Comparison of ENCODE assay signal across 9 mouse cellular contexts in the genomic region with DNA sequence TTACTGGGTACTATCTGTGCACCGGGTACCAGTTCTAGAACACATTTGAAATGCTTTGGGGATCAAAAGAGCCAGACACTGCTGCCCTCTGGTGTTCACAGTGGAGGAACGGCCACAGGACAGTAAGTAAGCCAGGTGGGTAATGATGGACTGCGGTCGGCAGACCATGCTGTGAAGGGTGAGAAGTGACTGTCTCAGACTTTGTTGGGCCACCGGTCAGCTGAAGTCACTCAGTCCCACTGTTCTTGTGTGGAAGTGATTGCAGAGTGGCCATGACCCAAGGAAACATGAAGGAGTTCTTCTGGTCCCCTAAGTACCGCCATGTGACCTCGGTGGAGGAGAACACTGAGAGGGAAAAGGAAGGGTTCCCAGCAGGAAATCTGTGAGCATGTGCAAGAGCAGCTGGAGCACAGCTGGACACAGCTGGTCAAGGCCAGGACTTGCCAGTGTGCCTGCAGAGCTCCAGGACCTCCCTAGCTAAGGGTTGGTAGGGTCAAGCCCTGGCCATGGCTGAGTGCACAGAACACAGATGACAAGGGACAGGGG.
A peak's percentile ranks its signal among the peaks of the same experiment; 100 is the strongest.
DNase-seq lines count a peak whose midpoint lies in the region; ATAC-seq and TF ChIP-seq lines count a peak whose summit lies in the region.
"Had no signal": no experiment of that assay in that cellular context is flagged by ENCODE, and none has a peak within 500 bp of the region (broad histone marks: within the 10 kb centered on the region; RNA-seq: fewer than 3 reads in every experiment).

No protein-coding gene starts in this region.

- 46% methylated on average over 7 of the region's 7 CpGs for WGBS in midbrain, embryonic 10.5 days
- WGBS in midbrain, embryonic 15.5 days = 37% methylated on average over 7 of the region's 7 CpGs
- 36% methylated on average over 7 of the region's 7 CpGs for WGBS in embryonic facial prominence, embryonic 11.5 days
- 38% methylated on average over 7 of the region's 7 CpGs for WGBS in intestine, postnatal 0 days
- 25% methylated on average over 7 of the region's 7 CpGs for WGBS in limb, embryonic 13.5 days

- H3K27me3 ChIP-seq in midbrain, embryonic 10.5 days (ENCODE audit: low read depth, poor library complexity, severe bottlenecking) = peaks cover 21% of the 10 kb centered on the region; the same call in 1 of the 2 replicates
- no peaks in the 10 kb centered on the region for H3K27me3 ChIP-seq in midbrain, embryonic 15.5 days (replicated peaks)
- H3K27me3 ChIP-seq in embryonic facial prominence, embryonic 11.5 days (ENCODE audit: control insufficient read depth, insufficient read depth, low read length) = no peaks in the 10 kb centered on the region
- H3K27me3 ChIP-seq in intestine, postnatal 0 days (replicated peaks; ENCODE audit: control insufficient read depth, insufficient read depth, low read length) = no peaks in the 10 kb centered on the region
- peaks cover 60% of the 10 kb centered on the region for H3K27me3 ChIP-seq in limb, embryonic 13.5 days

- no peak overlapping the region for H3K9ac ChIP-seq in midbrain, embryonic 15.5 days
- H3K9ac ChIP-seq in embryonic facial prominence, embryonic 11.5 days (replicated peaks; ENCODE audit: low read length) = no peak overlapping the region
- no peak overlapping the region for H3K9ac ChIP-seq in intestine, postnatal 0 days (ENCODE audit: low read depth, low read length)
- H3K9ac ChIP-seq in limb, embryonic 13.5 days = no peak overlapping the region
- H3K9ac ChIP-seq: liver, embryonic 15.5 days had no signal

- no peak overlapping the region for H3K4me3 ChIP-seq in midbrain, embryonic 10.5 days
- H3K4me3 ChIP-seq in midbrain, embryonic 15.5 days = no peak overlapping the region
- no peak overlapping the region for H3K4me3 ChIP-seq in embryonic facial prominence, embryonic 11.5 days (ENCODE audit: low read depth, low read length)
- no peak overlapping the region for H3K4me3 ChIP-seq in intestine, postnatal 0 days (ENCODE audit: low read depth, low read length)
- no peak overlapping the region for H3K4me3 ChIP-seq in limb, embryonic 13.5 days
- H3K4me3 ChIP-seq: liver, embryonic 15.5 days had no signal

- no peak overlapping the region for H3K4me2 ChIP-seq in midbrain, embryonic 15.5 days
- no peak overlapping the region for H3K4me2 ChIP-seq in embryonic facial prominence, embryonic 11.5 days (ENCODE audit: low read depth, low read length)
- H3K4me2 ChIP-seq in intestine, postnatal 0 days (replicated peaks; ENCODE audit: low read depth) = no peak overlapping the region
- no peak overlapping the region for H3K4me2 ChIP-seq in limb, embryonic 13.5 days (replicated peaks)
- H3K4me2 ChIP-seq: liver, embryonic 15.5 days had no signal

- no peak overlapping the region for H3K27ac ChIP-seq in midbrain, embryonic 10.5 days (replicated peaks)
- no peak overlapping the region for H3K27ac ChIP-seq in midbrain, embryonic 15.5 days
- H3K27ac ChIP-seq in embryonic facial prominence, embryonic 11.5 days (replicated peaks; ENCODE audit: low read depth, low read length) = no peak overlapping the region
- no peak overlapping the region for H3K27ac ChIP-seq in intestine, postnatal 0 days (ENCODE audit: low read depth, low read length)
- H3K27ac ChIP-seq in limb, embryonic 13.5 days = no peak overlapping the region
- H3K27ac ChIP-seq: liver, embryonic 15.5 days had no signal

- H3K9me3 ChIP-seq in midbrain, embryonic 10.5 days (replicated peaks) = no peaks in the 10 kb centered on the region
- H3K9me3 ChIP-seq in midbrain, embryonic 15.5 days = no peaks in the 10 kb centered on the region
- no peaks in the 10 kb centered on the region for H3K9me3 ChIP-seq in embryonic facial prominence, embryonic 11.5 days (replicated peaks; ENCODE audit: control insufficient read depth, low read length)
- H3K9me3 ChIP-seq in intestine, postnatal 0 days (ENCODE audit: control insufficient read depth) = no peaks in the 10 kb centered on the region
- no peaks in the 10 kb centered on the region for H3K9me3 ChIP-seq in limb, embryonic 13.5 days
- H3K9me3 ChIP-seq: liver, embryonic 15.5 days had no signal

- peak; percentile 80 for TF ChIP-seq CTCF in intestine, postnatal 0 days (IDR thresholded peaks at IDR 0.05; ENCODE audit: low read depth)

- no peak for ATAC-seq in midbrain, embryonic 15.5 days (replicated peaks)
- 0 out of 2 replicates have a peak, but pooled peaks have one; percentile 31 for ATAC-seq in embryonic facial prominence, embryonic 11.5 days (replicated peaks; ENCODE audit: insufficient number of reproducible peaks, low FRiP score, low TSS enrichment, low read depth)
- ATAC-seq in intestine, postnatal 0 days = no peak
- peak; percentile 42 for ATAC-seq in limb, embryonic 13.5 days (ENCODE audit: low FRiP score, low read depth)

- no peaks in the 10 kb centered on the region for H3K36me3 ChIP-seq in midbrain, embryonic 10.5 days
- H3K36me3 ChIP-seq in midbrain, embryonic 15.5 days (replicated peaks) = no peaks in the 10 kb centered on the region
- no peaks in the 10 kb centered on the region for H3K36me3 ChIP-seq in embryonic facial prominence, embryonic 11.5 days (replicated peaks; ENCODE audit: control insufficient read depth, insufficient read depth, low read depth, low read length)
- H3K36me3 ChIP-seq in intestine, postnatal 0 days (ENCODE audit: control insufficient read depth, insufficient read depth) = no peaks in the 10 kb centered on the region
- H3K36me3 ChIP-seq in limb, embryonic 13.5 days = no peaks in the 10 kb centered on the region
- H3K36me3 ChIP-seq: liver, embryonic 15.5 days had no signal

- DNase-seq in midbrain, embryonic 10.5 days (ENCODE audit: low spot score) = peak; percentile 41
- peak; percentile 50 for DNase-seq in adipocyte (ENCODE audit: low spot score)
- peak; percentile 74 for DNase-seq in embryonic facial prominence, embryonic 11.5 days (ENCODE audit: low spot score)
- DNase-seq in right cerebral cortex, postnatal 36 days (ENCODE audit: low spot score in 2 of 2) = peak; percentile 30 to 37
- DNase-seq in gastrocnemius, postnatal 25 days = no peak

- peaks cover 28% of the 10 kb centered on the region for H3K4me1 ChIP-seq in midbrain, embryonic 10.5 days
- peaks cover 24% of the 10 kb centered on the region for H3K4me1 ChIP-seq in midbrain, embryonic 15.5 days
- H3K4me1 ChIP-seq in embryonic facial prominence, embryonic 11.5 days (ENCODE audit: control insufficient read depth, insufficient read depth, low read length) = no peaks in the 10 kb centered on the region
- no peaks in the 10 kb centered on the region for H3K4me1 ChIP-seq in intestine, postnatal 0 days (replicated peaks; ENCODE audit: control insufficient read depth, insufficient read depth, low read length)
- H3K4me1 ChIP-seq in limb, embryonic 13.5 days = peaks cover 24% of the 10 kb centered on the region; the same call in 1 of the 2 replicates
- H3K4me1 ChIP-seq: liver, embryonic 15.5 days had no signal

Comparison
In these comparisons a context has a peak if more than half of its experiments do, and no peak if none do; other contexts are left out.
1. ATAC-seq: peak in embryonic facial prominence, embryonic 11.5 days (single experiment) and limb, embryonic 13.5 days (single experiment); none in midbrain, embryonic 15.5 days (single experiment) and intestine, postnatal 0 days (single experiment).